Mouse (Mus musculus) heart, embryonic 10.5 days (tissue): Measurements from ENCODE around the gene Nupr1. TPM values are rescaled to one million over a fixed set of nuclear protein-coding genes. Genes with fewer than 3 reads are reported as not detected.

ENCODE experiments used
- DNase-seq: peaks from one replicate; pipeline ENCODE4 v3.0.0-alpha.2; 2017; ENCODE audit warnings: low spot score
- H3K27ac ChIP-seq: fragments of 300-500 bp; sonication (generic); 2 replicates; pipeline ENCODE4 v1.5.1; 2016; ENCODE audit warnings: mild to moderate bottlenecking
- H3K27me3 ChIP-seq: fragments of 300-500 bp; sonication (generic); 2 replicates; pipeline ENCODE4 v1.6.1; 2016; ENCODE audit warnings: mild to moderate bottlenecking; ENCODE audit not compliant: poor library complexity, insufficient read depth, severe bottlenecking
- H3K36me3 ChIP-seq: fragments of 300-500 bp; sonication (generic); 2 replicates; pipeline ENCODE4 v1.6.1; 2016; ENCODE audit warnings: mild to moderate bottlenecking, moderate library complexity
- H3K4me1 ChIP-seq: fragments of 300-500 bp; sonication (generic); 2 replicates; pipeline ENCODE4 v1.6.1; 2016; ENCODE audit warnings: mild to moderate bottlenecking
- H3K4me3 ChIP-seq: fragments of 300-500 bp; sonication (generic); 2 replicates; pipeline ENCODE4 v1.5.1; 2016; ENCODE audit warnings: mild to moderate bottlenecking, moderate library complexity
- H3K9me3 ChIP-seq: fragments of 300-500 bp; sonication (generic); 2 replicates; pipeline ENCODE4 v1.6.1; 2016; ENCODE audit warnings: mild to moderate bottlenecking, moderate library complexity
- WGBS: fragments of 180-500 bp; shearing (Covaris S2); methylation state at CpG from one replicate; pipeline ENCODE4 v1.1.7; 2016; 5-methylcytosine and 5-hydroxymethylcytosine counted together
- polyA plus RNA-seq: library from polyadenylated mRNA; unstranded; fragments of >200 nt; fragmentation: Nextera tagmentation; extraction: Ambion mirVana; gene quantifications from 2 replicates; pipeline ENCODE4 v1.2.1, GENCODE M21; 2016

Nupr1 gene
- polyA plus RNA-seq, 1 experiment from 2014 or later, result 1.2 TPM

GRCm38 (mm10) chr7:126607796-126608195 lies 22.9 kb downstream of the Nupr1 start:
- 82% methylated on average over 5 of the region's 5 CpGs for WGBS
- Histone ChIP-seq H3K9me3 (no peaks in the 10 kb centered on the region), H3K27me3 (0 out of 2 replicates have a peak, but pooled peaks cover 3% of the 10 kb centered on the region), H3K27ac (no peak overlapping the region), H3K4me1 (no peaks in the 10 kb centered on the region), H3K4me3 (no peak overlapping the region), H3K36me3 (no peaks in the 10 kb centered on the region)
- DNase-seq, result no peak

GRCm38 (mm10) chr7:126607064-126607463 lies 23.6 kb downstream of the Nupr1 start:
- Histone ChIP-seq H3K27me3 (0 out of 2 replicates have a peak, but pooled peaks cover 3% of the 10 kb centered on the region), H3K4me3 (no peak overlapping the region), H3K27ac (no peak overlapping the region), H3K36me3 (no peaks in the 10 kb centered on the region), H3K9me3 (no peaks in the 10 kb centered on the region), H3K4me1 (no peaks in the 10 kb centered on the region)
- DNase-seq, result no peak
- WGBS, result 66% methylated on average over 3 of the region's 3 CpGs

- H3K4me3 ChIP-seq, result no peak overlapping the region
- no peaks in the 10 kb centered on the region for H3K36me3 ChIP-seq
- WGBS, result 83% methylated on average over 5 of the region's 5 CpGs
Observed at GRCm38 (mm10) chr7:126606611-126607010, 24.1 kb downstream of the Nupr1 start.

GRCm38 (mm10) chr7:126602650-126603049 lies 28.0 kb downstream of the Nupr1 start:
- Histone ChIP-seq H3K4me3 (no peak overlapping the region), H3K9me3 (no peaks in the 10 kb centered on the region), H3K36me3 (no peaks in the 10 kb centered on the region), H3K27ac (no peak overlapping the region), H3K27me3 (0 out of 2 replicates have a peak, but pooled peaks cover 3% of the 10 kb centered on the region), H3K4me1 (no peaks in the 10 kb centered on the region)
- DNase-seq, result no peak
- 78% methylated on average over 3 of the region's 3 CpGs for WGBS

More at GRCm38 (mm10) chr7:126606611-126607010, 24.1 kb downstream of the Nupr1 start:
- Histone ChIP-seq H3K27me3 (0 out of 2 replicates have a peak, but pooled peaks cover 3% of the 10 kb centered on the region), H3K27ac (no peak overlapping the region), H3K9me3 (no peaks in the 10 kb centered on the region), H3K4me1 (no peaks in the 10 kb centered on the region)
- no peak for DNase-seq

GRCm38 (mm10) chr7:126601896-126602295 lies 28.8 kb downstream of the Nupr1 start:
- Histone ChIP-seq H3K27me3 (0 out of 2 replicates have a peak, but pooled peaks cover 3% of the 10 kb centered on the region), H3K4me1 (no peaks in the 10 kb centered on the region), H3K36me3 (no peaks in the 10 kb centered on the region), H3K4me3 (no peak overlapping the region), H3K9me3 (no peaks in the 10 kb centered on the region), H3K27ac (no peak overlapping the region)
- DNase-seq, result no peak
- WGBS, result 43% methylated on average over 5 of the region's 5 CpGs

- no peak for DNase-seq
- peaks cover 18% of the 10 kb centered on the region for H3K27me3 ChIP-seq
- H3K4me3 ChIP-seq, result no peak overlapping the region
- H3K27ac ChIP-seq, result no peak overlapping the region
- WGBS, result 68% methylated on average over 6 of the region's 6 CpGs
- H3K36me3 ChIP-seq, result no peaks in the 10 kb centered on the region
- no peaks in the 10 kb centered on the region for H3K4me1 ChIP-seq
- H3K9me3 ChIP-seq, result no peaks in the 10 kb centered on the region
Observed at GRCm38 (mm10) chr7:126598919-126599318, 31.7 kb downstream of the Nupr1 start.

- Histone ChIP-seq H3K36me3 (no peaks in the 10 kb centered on the region), H3K27ac (no peak overlapping the region), H3K4me3 (no peak overlapping the region), H3K4me1 (no peaks in the 10 kb centered on the region), H3K9me3 (no peaks in the 10 kb centered on the region), H3K27me3 (peaks cover 32% of the 10 kb centered on the region)
- no peak for DNase-seq
- WGBS, result 58% methylated on average over 6 of the region's 6 CpGs
Observed at GRCm38 (mm10) chr7:126596414-126596813, 34.2 kb downstream of the Nupr1 start.

GRCm38 (mm10) chr7:126595890-126596289 lies 34.8 kb downstream of the Nupr1 start:
- H3K4me1 ChIP-seq, result no peaks in the 10 kb centered on the region
- no peak for DNase-seq
- H3K36me3 ChIP-seq, result no peaks in the 10 kb centered on the region
- no peaks in the 10 kb centered on the region for H3K9me3 ChIP-seq
- H3K4me3 ChIP-seq, result no peak overlapping the region
- H3K27ac ChIP-seq, result no peak overlapping the region
- peaks cover 32% of the 10 kb centered on the region for H3K27me3 ChIP-seq
- WGBS, result 75% methylated on average over 5 of the region's 5 CpGs

GRCm38 (mm10) chr7:126594862-126595561 lies 35.6 kb downstream of the Nupr1 start, which contains the start of gene Il27:
Il27 (minus strand) TSS chr7:126594941.
- Histone ChIP-seq H3K27ac (no peak within 1 kb of the TSS), H3K4me1 (no peaks in the 10 kb centered on the region), H3K36me3 (no peaks in the 10 kb centered on the region), H3K27me3 (peaks cover 32% of the 10 kb centered on the region), H3K4me3 (no peak within 1 kb of the TSS), H3K9me3 (no peaks in the 10 kb centered on the region)
- 76% methylated on average over 11 of the region's 11 CpGs for WGBS
- DNase-seq, result no peak

- Histone ChIP-seq H3K4me3 (peak overlapping the region; percentile 40), H3K4me1 (peaks cover 21% of the 10 kb centered on the region), H3K9me3 (no peaks in the 10 kb centered on the region), H3K27ac (peak overlapping the region; percentile 67), H3K36me3 (no peaks in the 10 kb centered on the region), H3K27me3 (peaks cover 53% of the 10 kb centered on the region)
- peak; percentile 84 for DNase-seq
- 4% methylated on average over 16 of the region's 16 CpGs for WGBS
Observed at GRCm38 (mm10) chr7:126587779-126588178, 42.9 kb downstream of the Nupr1 start.

- Histone ChIP-seq H3K4me1 (peaks cover 24% of the 10 kb centered on the region), H3K9me3 (no peaks in the 10 kb centered on the region)
- DNase-seq, result no peak
Observed at GRCm38 (mm10) chr7:126586839-126587238, 43.8 kb downstream of the Nupr1 start.

GRCm38 (mm10) chr7:126585717-126586116 lies 44.9 kb downstream of the Nupr1 start, which contains the start of gene Cln3:
Cln3 (minus strand) TSS chr7:126585817.
- DNase-seq, result no peak
- Histone ChIP-seq H3K4me3 (no peak within 1 kb of the TSS), H3K4me1 (peaks cover 30% of the 10 kb centered on the region), H3K9me3 (no peaks in the 10 kb centered on the region), H3K36me3 (no peaks in the 10 kb centered on the region), H3K27me3 (peaks cover 48% of the 10 kb centered on the region), H3K27ac (no peak within 1 kb of the TSS)
- 62% methylated on average over 6 of the region's 6 CpGs for WGBS

More at GRCm38 (mm10) chr7:126586839-126587238, 43.8 kb downstream of the Nupr1 start:
- no peak overlapping the region for H3K4me3 ChIP-seq
- WGBS, result 61% methylated on average over 8 of the region's 8 CpGs
- H3K36me3 ChIP-seq, result no peaks in the 10 kb centered on the region
- peaks cover 48% of the 10 kb centered on the region for H3K27me3 ChIP-seq
- H3K27ac ChIP-seq, result no peak overlapping the region

- peak within 1 kb of the TSS; percentile 93 for H3K27ac ChIP-seq
- H3K4me3 ChIP-seq, result peak within 1 kb of the TSS; percentile 73
- H3K9me3 ChIP-seq, result no peaks in the 10 kb centered on the region
- peaks cover 48% of the 10 kb centered on the region for H3K27me3 ChIP-seq
- H3K4me1 ChIP-seq, result peaks cover 30% of the 10 kb centered on the region
- 62% methylated on average over 8 of the region's 8 CpGs for whole genome bisulfite sequencing
- no peaks in the 10 kb centered on the region for H3K36me3 ChIP-seq
- no peak for DNase-seq
Observed at GRCm38 (mm10) chr7:126584506-126584977, 46.1 kb downstream of the Nupr1 start, which contains the start of gene Apobr. Apobr (plus strand) TSS chr7:126584942.
